Mouse (Mus musculus): Measurements from ENCODE around the gene Rslcan18. TPM values are rescaled to one million over a fixed set of nuclear protein-coding genes. Genes with fewer than 3 reads are reported as not detected.
"Not testable (repeated sequence)": the region's sequence is repeated elsewhere in the genome, so short reads cannot be mapped to it uniquely, and the experiment has no call there.

Rslcan18 gene
- polyA plus RNA-seq (2014; fragmentation: Nextera tagmentation; extraction: Ambion mirVana) = 0.09 TPM in 1 of 2 replicates, not detected in the other

GRCm38 (mm10) chr13:67116163-67116562, at the start of gene Rslcan18:
Rslcan18 (minus strand) TSS chr13:67116263.
- not testable (repeated sequence) for H3K36me3 ChIP-seq (replicated peaks; ENCODE audit: control insufficient read depth, insufficient read depth); H3K27me3 ChIP-seq (ENCODE audit: control insufficient read depth, insufficient read depth, low read length); H3K9me3 ChIP-seq (ENCODE audit: control insufficient read depth, low read length); ATAC-seq (ENCODE audit: low FRiP score); DNase-seq (ENCODE audit: low spot score); H3K4me2 ChIP-seq (replicated peaks); H3K9ac ChIP-seq; H3K27ac ChIP-seq; H3K4me1 ChIP-seq (replicated peaks; ENCODE audit: control insufficient read depth, insufficient read depth, low read length); H3K4me3 ChIP-seq (replicated peaks; ENCODE audit: low read length)
- 96% methylated on average over 8 of the region's 8 CpGs for WGBS

DNA sequence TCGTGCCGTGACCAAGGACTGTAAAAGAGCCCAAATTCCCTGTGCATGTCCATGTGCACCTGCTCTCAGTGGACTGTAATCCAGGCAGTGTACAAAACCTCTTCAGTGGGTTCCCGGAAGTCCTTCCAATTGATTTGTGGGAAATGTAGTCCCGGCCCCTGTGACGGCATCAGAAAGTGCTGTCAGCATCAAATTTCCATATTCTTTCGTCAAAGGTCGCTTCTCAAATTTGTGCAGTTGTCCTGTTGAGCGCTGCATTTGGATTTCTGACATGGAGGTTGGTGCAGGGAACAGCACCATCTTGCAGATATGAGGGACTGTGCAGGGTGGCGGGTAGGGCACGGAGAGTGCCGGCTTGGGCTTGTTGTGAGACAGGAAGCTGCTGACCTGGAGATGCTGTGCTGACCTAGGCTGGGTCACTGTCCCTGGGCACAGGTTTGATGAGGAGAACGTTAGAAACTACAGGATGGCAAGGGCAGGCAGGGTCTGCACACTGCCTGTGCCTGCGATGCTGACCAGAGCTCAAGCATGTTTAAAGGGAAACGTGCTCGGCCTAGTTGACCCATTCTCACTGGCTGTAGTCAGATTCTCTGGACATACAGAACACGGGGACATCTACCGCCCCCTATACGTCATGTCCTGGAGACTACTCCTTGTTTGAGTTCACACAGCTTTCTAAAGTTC, 12.1 kb upstream of the Rslcan18 start:
- peak overlapping the region; percentile 73 for H3K9ac ChIP-seq
- no peaks in the 10 kb centered on the region for H3K9me3 ChIP-seq (ENCODE audit: control insufficient read depth, low read length)
- peak overlapping the region; percentile 63 for H3K4me2 ChIP-seq (replicated peaks)
- ATAC-seq (ENCODE audit: low FRiP score) (peak; percentile 97), DNase-seq (ENCODE audit: low spot score) (peak; percentile 94)
- no peaks in the 10 kb centered on the region for H3K36me3 ChIP-seq (replicated peaks; ENCODE audit: control insufficient read depth, insufficient read depth)
- 1% methylated on average over 18 of the region's 18 CpGs for WGBS
- H3K27ac ChIP-seq = peak overlapping the region; percentile 71
- 0 out of 2 replicates have a peak, but pooled peaks cover 6% of the 10 kb centered on the region for H3K4me1 ChIP-seq (replicated peaks; ENCODE audit: control insufficient read depth, insufficient read depth, low read length)
- H3K4me3 ChIP-seq (replicated peaks; ENCODE audit: low read length) = peak overlapping the region; percentile 70
- no peaks in the 10 kb centered on the region for H3K27me3 ChIP-seq (ENCODE audit: control insufficient read depth, insufficient read depth, low read length)

GRCm38 (mm10) chr13:67127507-67127906, 11.4 kb upstream of the Rslcan18 start:
- peak overlapping the region; percentile 73; the same call in 1 of the 2 replicates for H3K9ac ChIP-seq

GRCm38 (mm10) chr13:67124460-67124859, 8.4 kb upstream of the Rslcan18 start:
- no peak overlapping the region for H3K9ac ChIP-seq
- H3K4me1 ChIP-seq (replicated peaks; ENCODE audit: control insufficient read depth, insufficient read depth, low read length) = 0 out of 2 replicates have a peak, but pooled peaks cover 6% of the 10 kb centered on the region
- no peaks in the 10 kb centered on the region for H3K36me3 ChIP-seq (replicated peaks; ENCODE audit: control insufficient read depth, insufficient read depth)
- H3K27ac ChIP-seq = no peak overlapping the region
- no peaks in the 10 kb centered on the region for H3K27me3 ChIP-seq (ENCODE audit: control insufficient read depth, insufficient read depth, low read length)
- ATAC-seq (ENCODE audit: low FRiP score) (no peak), DNase-seq (ENCODE audit: low spot score) (no peak)
- H3K9me3 ChIP-seq (ENCODE audit: control insufficient read depth, low read length) = no peaks in the 10 kb centered on the region
- no peak overlapping the region for H3K4me3 ChIP-seq (replicated peaks; ENCODE audit: low read length)
- 95% methylated on average over 1 of the region's 1 CpGs for WGBS
- no peak overlapping the region for H3K4me2 ChIP-seq (replicated peaks)

More at GRCm38 (mm10) chr13:67127507-67127906, 11.4 kb upstream of the Rslcan18 start:
- peak; percentile 28; the same call in 1 of the 2 replicates for ATAC-seq (ENCODE audit: low FRiP score)
- not testable (repeated sequence) for H3K36me3 ChIP-seq (replicated peaks; ENCODE audit: control insufficient read depth, insufficient read depth); H3K4me1 ChIP-seq (replicated peaks; ENCODE audit: control insufficient read depth, insufficient read depth, low read length); DNase-seq (ENCODE audit: low spot score); H3K27me3 ChIP-seq (ENCODE audit: control insufficient read depth, insufficient read depth, low read length); H3K9me3 ChIP-seq (ENCODE audit: control insufficient read depth, low read length)
- Histone ChIP-seq H3K4me3 (replicated peaks; ENCODE audit: low read length) (peak overlapping the region; percentile 70), H3K27ac (0 out of 2 replicates have a peak overlapping the region, but pooled peaks have one; percentile 34), H3K4me2 (replicated peaks) (peak overlapping the region; percentile 63)
- 79% methylated on average over 10 of the region's 10 CpGs for WGBS

GRCm38 (mm10) chr13:67121360-67121759, 5.3 kb upstream of the Rslcan18 start, which contains the start of gene Zfp759:
Zfp759 (plus strand) TSS chr13:67121660.
- not testable (repeated sequence) for ATAC-seq (ENCODE audit: low FRiP score); H3K36me3 ChIP-seq (replicated peaks; ENCODE audit: control insufficient read depth, insufficient read depth); H3K4me2 ChIP-seq (replicated peaks); H3K4me3 ChIP-seq (replicated peaks; ENCODE audit: low read length); H3K27ac ChIP-seq; H3K9me3 ChIP-seq (ENCODE audit: control insufficient read depth, low read length); DNase-seq (ENCODE audit: low spot score); H3K27me3 ChIP-seq (ENCODE audit: control insufficient read depth, insufficient read depth, low read length); H3K9ac ChIP-seq; H3K4me1 ChIP-seq (replicated peaks; ENCODE audit: control insufficient read depth, insufficient read depth, low read length)

- H3K9ac ChIP-seq = no peak overlapping the region
- ATAC-seq (ENCODE audit: low FRiP score) (no peak), DNase-seq (ENCODE audit: low spot score) (no peak)
- WGBS = 91% methylated on average over 2 of the region's 2 CpGs
- H3K4me1 ChIP-seq (replicated peaks; ENCODE audit: control insufficient read depth, insufficient read depth, low read length) = no peaks in the 10 kb centered on the region
- H3K27ac ChIP-seq = no peak overlapping the region
- no peaks in the 10 kb centered on the region for H3K9me3 ChIP-seq (ENCODE audit: control insufficient read depth, low read length)
- no peaks in the 10 kb centered on the region for H3K27me3 ChIP-seq (ENCODE audit: control insufficient read depth, insufficient read depth, low read length)
- no peak overlapping the region for H3K4me2 ChIP-seq (replicated peaks)
- H3K36me3 ChIP-seq (replicated peaks; ENCODE audit: control insufficient read depth, insufficient read depth) = no peaks in the 10 kb centered on the region
- H3K4me3 ChIP-seq (replicated peaks; ENCODE audit: low read length) = no peak overlapping the region
These were observed 2.8 kb downstream of the Rslcan18 start for GRCm38 (mm10) chr13:67113287-67113686.

DNA sequence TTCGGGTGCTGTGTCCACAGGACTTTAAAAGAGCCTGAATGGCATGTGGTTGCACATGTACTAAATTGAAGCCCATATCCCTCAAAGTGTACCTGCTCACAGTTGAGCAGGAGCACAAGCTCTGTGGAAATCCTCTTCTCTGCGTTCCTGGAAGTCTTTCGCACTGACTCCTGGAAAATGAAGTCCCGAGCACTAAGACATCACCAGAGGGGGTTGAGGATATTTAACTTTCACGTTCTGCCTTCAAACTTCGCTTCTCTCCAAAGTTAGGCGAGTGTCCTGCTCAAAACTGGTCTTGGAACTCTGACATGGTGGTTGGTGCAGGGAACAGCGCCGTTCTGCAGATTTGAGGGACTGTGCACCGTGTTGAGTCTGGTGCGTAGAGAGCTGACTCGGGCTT, 4.0 kb downstream of the Rslcan18 start:
- 81% methylated on average over 12 of the region's 12 CpGs for WGBS
- Histone ChIP-seq H3K4me3 (replicated peaks; ENCODE audit: low read length) (no peak overlapping the region), H3K9me3 (ENCODE audit: control insufficient read depth, low read length) (no peaks in the 10 kb centered on the region), H3K36me3 (replicated peaks; ENCODE audit: control insufficient read depth, insufficient read depth) (no peaks in the 10 kb centered on the region), H3K4me2 (replicated peaks) (no peak overlapping the region), H3K9ac (no peak overlapping the region), H3K27ac (no peak overlapping the region), H3K4me1 (replicated peaks; ENCODE audit: control insufficient read depth, insufficient read depth, low read length) (peaks cover 7% of the 10 kb centered on the region), H3K27me3 (ENCODE audit: control insufficient read depth, insufficient read depth, low read length) (no peaks in the 10 kb centered on the region)
- DNase-seq (ENCODE audit: low spot score) (no peak), ATAC-seq (ENCODE audit: low FRiP score) (no peak)

- ATAC-seq (ENCODE audit: low FRiP score) (peak; percentile 78), DNase-seq (ENCODE audit: low spot score) (no peak)
- Histone ChIP-seq H3K36me3 (replicated peaks; ENCODE audit: control insufficient read depth, insufficient read depth) (no peaks in the 10 kb centered on the region), H3K9ac (peak overlapping the region; percentile 40; the same call in 1 of the 2 replicates), H3K27ac (peak overlapping the region; percentile 65), H3K4me1 (replicated peaks; ENCODE audit: control insufficient read depth, insufficient read depth, low read length) (peaks cover 7% of the 10 kb centered on the region), H3K27me3 (ENCODE audit: control insufficient read depth, insufficient read depth, low read length) (no peaks in the 10 kb centered on the region), H3K4me3 (replicated peaks; ENCODE audit: low read length) (peak overlapping the region; percentile 48), H3K4me2 (replicated peaks) (peak overlapping the region; percentile 68), H3K9me3 (ENCODE audit: control insufficient read depth, low read length) (no peaks in the 10 kb centered on the region)
- WGBS = 6% methylated on average over 9 of the region's 9 CpGs
These were observed 7.2 kb downstream of the Rslcan18 start for GRCm38 (mm10) chr13:67108821-67109206.

GRCm38 (mm10) chr13:67108194-67108820, 7.8 kb downstream of the Rslcan18 start, which contains the start of gene Gm28557:
Gm28557 (minus strand) TSS chr13:67108604.
- Histone ChIP-seq H3K27ac (peak within 1 kb of the TSS; percentile 65), H3K4me3 (replicated peaks; ENCODE audit: low read length) (peak within 1 kb of the TSS; percentile 48), H3K27me3 (ENCODE audit: control insufficient read depth, insufficient read depth, low read length) (no peaks in the 10 kb centered on the region), H3K4me2 (replicated peaks) (peak within 1 kb of the TSS; percentile 68), H3K36me3 (replicated peaks; ENCODE audit: control insufficient read depth, insufficient read depth) (no peaks in the 10 kb centered on the region), H3K9me3 (ENCODE audit: control insufficient read depth, low read length) (no peaks in the 10 kb centered on the region), H3K4me1 (replicated peaks; ENCODE audit: control insufficient read depth, insufficient read depth, low read length) (peaks cover 7% of the 10 kb centered on the region), H3K9ac (peak within 1 kb of the TSS; percentile 63)
- WGBS = under 1% methylated on average over 17 of the region's 17 CpGs
- DNase-seq (ENCODE audit: low spot score) (peak; percentile 97), ATAC-seq (ENCODE audit: low FRiP score) (peak; percentile 98)

Measured in hindbrain, embryonic 14.5 days (tissue).